8 mouse cellular contexts compared by ENCODE assay signal in the genomic region with DNA sequence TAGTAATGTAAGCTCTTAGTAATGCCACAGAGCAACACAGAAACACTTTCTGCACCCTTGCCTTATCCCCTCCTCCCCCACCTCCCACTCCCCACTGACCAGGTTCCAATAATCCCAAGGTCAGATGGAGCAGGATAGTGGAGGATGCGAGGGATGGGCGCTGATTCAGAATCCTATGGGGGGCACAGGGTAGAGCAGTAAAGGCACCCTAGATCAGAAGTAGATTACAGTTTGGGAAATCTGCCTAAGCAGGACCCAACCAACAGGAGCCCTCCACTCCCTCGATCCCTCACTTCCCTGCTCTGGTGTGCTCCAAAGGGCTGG. TPM values are rescaled to one million over a fixed set of nuclear protein-coding genes. Genes with fewer than 3 reads are reported as not detected.
DNase-seq lines count a peak whose midpoint lies in the region; ATAC-seq and TF ChIP-seq lines count a peak whose summit lies in the region.

No protein-coding gene starts in this region.

- DNase-seq in heart, postnatal 36 days = no peak
- DNase-seq in adrenal gland, adult (ENCODE audit: inconsistent age in 2 of 2, low spot score in 1 of 2) = no peak
- DNase-seq in thymus, postnatal 25 days = no peak
- DNase-seq in cerebellum, postnatal 25 days = no peak

- intact Hi-C loops in heart, postnatal 36 days (cut with DNase I) = no loop called here

- H3K4me3 ChIP-seq in heart, embryonic 14.5 days (ENCODE audit: control insufficient read depth in 1 of 2, insufficient read depth in 1 of 2, low read depth in 1 of 2, low read length in 2 of 2) = peak overlapping the region; percentile 50 to 52
- H3K4me3 ChIP-seq in E14TG2a.4 (replicated peaks; ENCODE audit: low read length) = peak overlapping the region; percentile 81
- H3K4me3 ChIP-seq in forebrain, embryonic 15.5 days = peak overlapping the region; percentile 49
- H3K4me3 ChIP-seq in liver, embryonic 15.5 days (replicated peaks) = peak overlapping the region; percentile 48

- TF ChIP-seq CTCF in E14TG2a.4 (conservative IDR thresholded peaks at IDR 0.05; ENCODE audit: low read length) = no peak

- H3K36me3 ChIP-seq in heart, embryonic 14.5 days (ENCODE audit: control insufficient read depth, insufficient read depth, low read length) = no peaks in the 10 kb centered on the region
- no peaks in the 10 kb centered on the region for H3K36me3 ChIP-seq in E14TG2a.4 (ENCODE audit: insufficient read depth, low read length)
- H3K36me3 ChIP-seq in forebrain, embryonic 15.5 days = no peaks in the 10 kb centered on the region
- no peaks in the 10 kb centered on the region for H3K36me3 ChIP-seq in liver, embryonic 15.5 days (replicated peaks)

- no peak overlapping the region for H3K27ac ChIP-seq in heart, embryonic 14.5 days (replicated peaks in 1 of 2; ENCODE audit: control insufficient read depth in 1 of 2, insufficient read depth in 1 of 2, low read depth in 2 of 2, low read length in 2 of 2)
- no peak overlapping the region for H3K27ac ChIP-seq in forebrain, embryonic 15.5 days (replicated peaks)
- no peak overlapping the region for H3K27ac ChIP-seq in liver, embryonic 15.5 days (replicated peaks)

- peaks cover 56% of the 10 kb centered on the region for H3K27me3 ChIP-seq in heart, embryonic 14.5 days (ENCODE audit: control insufficient read depth, insufficient read depth, low read length)
- peaks cover 69% of the 10 kb centered on the region for H3K27me3 ChIP-seq in E14TG2a.4 (ENCODE audit: insufficient read depth, low read length)
- peaks cover 10% of the 10 kb centered on the region; the same call in 1 of the 2 replicates for H3K27me3 ChIP-seq in forebrain, embryonic 15.5 days
- H3K27me3 ChIP-seq in liver, embryonic 15.5 days = peaks cover 95% of the 10 kb centered on the region

- WGBS in heart, embryonic 14.5 days = 5% methylated on average over 3 of the region's 3 CpGs
- 4% methylated on average over 3 of the region's 3 CpGs for WGBS in forebrain, embryonic 15.5 days
- 11% methylated on average over 3 of the region's 3 CpGs for WGBS in liver, embryonic 15.5 days (ENCODE audit: insufficient replicate concordance)

- peaks cover 4 to 7% of the 10 kb centered on the region in 2 experiments; a peak in 2 of 4 replicates for H3K4me1 ChIP-seq in heart, embryonic 14.5 days (ENCODE audit: control insufficient read depth in 2 of 2, insufficient read depth in 2 of 2, low read length in 2 of 2)
- peaks cover 23% of the 10 kb centered on the region for H3K4me1 ChIP-seq in E14TG2a.4 (replicated peaks; ENCODE audit: low read depth, low read length)
- H3K4me1 ChIP-seq in forebrain, embryonic 15.5 days = peaks cover 21% of the 10 kb centered on the region
- peaks cover 19% of the 10 kb centered on the region for H3K4me1 ChIP-seq in liver, embryonic 15.5 days (replicated peaks)

- no peaks in the 10 kb centered on the region for H3K9me3 ChIP-seq in heart, embryonic 14.5 days (ENCODE audit: control insufficient read depth, low read length)
- no peaks in the 10 kb centered on the region for H3K9me3 ChIP-seq in E14TG2a.4 (ENCODE audit: low read length)
- no peaks in the 10 kb centered on the region for H3K9me3 ChIP-seq in forebrain, embryonic 15.5 days
- no peaks in the 10 kb centered on the region for H3K9me3 ChIP-seq in liver, embryonic 15.5 days (replicated peaks)

- H3K4me2 ChIP-seq in heart, embryonic 14.5 days (ENCODE audit: low read length) = peak overlapping the region; percentile 97
- H3K4me2 ChIP-seq in forebrain, embryonic 15.5 days (replicated peaks) = peak overlapping the region; percentile 86
- H3K4me2 ChIP-seq in liver, embryonic 15.5 days = peak overlapping the region; percentile 71

- no peak for ATAC-seq in heart, embryonic 14.5 days (ENCODE audit: insufficient number of reproducible peaks, insufficient read depth, low FRiP score, low read depth)
- no peak; the same call in 1 of the 2 replicates for ATAC-seq in forebrain, embryonic 15.5 days (replicated peaks)
- ATAC-seq in liver, embryonic 15.5 days (ENCODE audit: insufficient read depth) = no peak

- peak overlapping the region; percentile 63 for H3K9ac ChIP-seq in heart, embryonic 14.5 days (ENCODE audit: low read length)
- peak overlapping the region; percentile 56 for H3K9ac ChIP-seq in forebrain, embryonic 15.5 days (replicated peaks)
- no peak overlapping the region for H3K9ac ChIP-seq in liver, embryonic 15.5 days

RNA-seq across cellular contexts. Expression of a gene that starts 0.4 kb away (rescaled TPM):
- 0.16 and 0.18 TPM in 2 replicates for polyA plus RNA-seq in heart, embryonic 14.5 days (2014; fragmentation: Nextera tagmentation; extraction: Ambion mirVana)
- not detected for total RNA-seq in heart, postnatal 36 days (2021)
- 39.4 and 42.7 TPM in 2 replicates for polyA plus RNA-seq in forebrain, embryonic 15.5 days (2015; fragmentation: Nextera tagmentation; extraction: Ambion mirVana)
- polyA plus RNA-seq in liver, embryonic 15.5 days (2015; fragmentation: Nextera tagmentation; extraction: Ambion mirVana) = 0.03 TPM in 1 of 2 replicates, not detected in the other

Comparison
In these comparisons a context has a peak if more than half of its experiments do, and no peak if none do; other contexts are left out.
1. RNA of a gene that starts 0.4 kb away (polyA plus RNA-seq): 39.4 to 42.7 TPM in forebrain, embryonic 15.5 days; 0.16 to 0.18 TPM in heart, embryonic 14.5 days and 0.03 TPM in liver, embryonic 15.5 days; every median in the first group is over 10 times any median in the second.
2. Peak in every context shown above with its lines, with median percentiles within 50 percentile points of each other: H3K4me2 ChIP-seq and H3K4me3 ChIP-seq.